Mouse (Mus musculus): ENCODE results near the gene Spred1. TPM values are rescaled to one million over a fixed set of nuclear protein-coding genes. Genes with fewer than 3 reads are reported as not detected.

Spred1 gene
- polyA plus RNA-seq, 1 experiment from 2014 or later = 3.7 TPM

DNA sequence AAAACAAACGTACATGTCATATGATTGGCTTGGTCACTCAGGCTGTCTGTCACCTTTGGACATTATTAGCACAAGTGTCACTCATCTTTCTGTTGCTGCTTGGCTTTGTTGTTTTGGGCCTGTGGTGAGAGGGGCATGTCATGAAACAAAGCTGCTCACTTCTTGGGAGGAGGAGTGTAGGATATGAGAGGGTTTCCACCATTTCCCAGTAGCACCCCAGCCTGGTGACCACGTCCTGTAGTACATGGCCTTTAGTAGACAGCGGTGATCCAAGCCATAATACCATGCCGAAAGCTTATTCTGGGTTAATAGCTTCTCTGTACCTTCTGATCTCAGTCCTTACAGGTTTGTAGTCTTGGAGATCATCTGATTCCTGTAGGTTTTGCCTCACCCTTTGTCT is 21.9 kb downstream of the Spred1 start:
- no peak for ATAC-seq (replicated peaks; ENCODE audit: extremely low read depth, insufficient read depth, low FRiP score)

DNA sequence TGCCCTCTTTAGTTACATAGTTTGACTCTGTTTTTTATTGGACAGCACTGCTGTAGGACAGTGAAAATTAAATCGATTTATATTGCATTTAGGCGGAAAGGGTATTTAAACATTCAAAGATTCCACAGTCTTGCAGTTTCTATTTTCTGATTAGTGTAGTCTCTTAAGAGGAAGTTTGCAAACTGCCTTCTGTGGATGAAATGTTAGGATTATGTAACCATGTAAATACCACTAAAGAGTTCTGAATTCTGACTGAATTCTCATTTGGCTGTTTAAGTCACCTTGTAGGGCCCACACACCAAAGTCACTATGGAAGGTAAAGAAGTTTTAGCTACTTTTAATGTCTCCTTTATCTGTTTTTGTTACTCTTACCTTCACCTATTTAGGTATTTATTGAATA is 24.9 kb downstream of the Spred1 start:
- ATAC-seq (replicated peaks; ENCODE audit: extremely low read depth, insufficient read depth, low FRiP score) = no peak
- WGBS = 94% methylated on average over 2 of the region's 2 CpGs
- H3K27ac ChIP-seq (ENCODE audit: low read length) = no peak overlapping the region

More for the DNA sequence above, 21.9 kb downstream of the Spred1 start:
- H3K4me2 ChIP-seq (ENCODE audit: low read depth, low read length) = no peak overlapping the region
- H3K9me3 ChIP-seq (replicated peaks; ENCODE audit: control insufficient read depth, low read length) = no peaks in the 10 kb centered on the region
- H3K9ac ChIP-seq (ENCODE audit: low read length) = no peak overlapping the region
- WGBS = 89% methylated on average over 4 of the region's 4 CpGs
- H3K4me3 ChIP-seq (ENCODE audit: low read length) = no peak overlapping the region
- H3K27me3 ChIP-seq (ENCODE audit: control insufficient read depth, insufficient read depth, low read length) = no peaks in the 10 kb centered on the region
- peaks cover 10% of the 10 kb centered on the region for H3K4me1 ChIP-seq (ENCODE audit: control insufficient read depth, insufficient read depth, low read length)
- H3K27ac ChIP-seq (ENCODE audit: low read length) = no peak overlapping the region
- H3K36me3 ChIP-seq (ENCODE audit: control insufficient read depth, insufficient read depth) = no peaks in the 10 kb centered on the region

DNA sequence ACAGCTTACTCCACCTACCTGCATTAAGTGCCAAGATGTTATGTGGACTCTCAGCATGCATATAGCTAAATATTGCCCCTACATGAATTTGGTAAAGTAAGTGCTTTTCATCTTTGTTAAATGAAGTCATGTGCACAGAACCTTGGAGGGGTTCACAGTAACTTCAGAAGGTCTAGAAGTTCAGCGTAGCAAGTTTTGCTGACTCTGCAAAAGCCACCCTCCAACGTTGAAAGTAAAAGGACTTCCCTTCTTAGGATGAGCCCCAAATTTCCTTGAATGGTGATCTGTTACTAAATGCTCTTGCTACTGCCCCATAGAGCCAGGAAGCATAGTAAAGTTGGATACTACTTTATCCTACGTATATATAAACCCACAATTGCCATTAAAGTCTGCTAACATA is 25.4 kb downstream of the Spred1 start:
- H3K27ac ChIP-seq (ENCODE audit: low read length) = no peak overlapping the region
- H3K4me1 ChIP-seq (ENCODE audit: control insufficient read depth, insufficient read depth, low read length) = no peaks in the 10 kb centered on the region
- no peak overlapping the region for H3K9ac ChIP-seq (ENCODE audit: low read length)
- no peak for ATAC-seq (replicated peaks; ENCODE audit: extremely low read depth, insufficient read depth, low FRiP score)
- no peaks in the 10 kb centered on the region for H3K36me3 ChIP-seq (ENCODE audit: control insufficient read depth, insufficient read depth)
- WGBS = 75% methylated on average over 3 of the region's 3 CpGs
- no peak overlapping the region for H3K4me3 ChIP-seq (ENCODE audit: low read length)
- no peaks in the 10 kb centered on the region for H3K27me3 ChIP-seq (ENCODE audit: control insufficient read depth, insufficient read depth, low read length)
- H3K9me3 ChIP-seq (replicated peaks; ENCODE audit: control insufficient read depth, low read length) = no peaks in the 10 kb centered on the region
- H3K4me2 ChIP-seq (ENCODE audit: low read depth, low read length) = no peak overlapping the region

More for the DNA sequence above, 24.9 kb downstream of the Spred1 start:
- Histone ChIP-seq H3K27me3 (ENCODE audit: control insufficient read depth, insufficient read depth, low read length) (no peaks in the 10 kb centered on the region), H3K9me3 (replicated peaks; ENCODE audit: control insufficient read depth, low read length) (no peaks in the 10 kb centered on the region), H3K4me3 (ENCODE audit: low read length) (no peak overlapping the region), H3K4me1 (ENCODE audit: control insufficient read depth, insufficient read depth, low read length) (no peaks in the 10 kb centered on the region), H3K4me2 (ENCODE audit: low read depth, low read length) (no peak overlapping the region), H3K9ac (ENCODE audit: low read length) (no peak overlapping the region), H3K36me3 (ENCODE audit: control insufficient read depth, insufficient read depth) (no peaks in the 10 kb centered on the region)

DNA sequence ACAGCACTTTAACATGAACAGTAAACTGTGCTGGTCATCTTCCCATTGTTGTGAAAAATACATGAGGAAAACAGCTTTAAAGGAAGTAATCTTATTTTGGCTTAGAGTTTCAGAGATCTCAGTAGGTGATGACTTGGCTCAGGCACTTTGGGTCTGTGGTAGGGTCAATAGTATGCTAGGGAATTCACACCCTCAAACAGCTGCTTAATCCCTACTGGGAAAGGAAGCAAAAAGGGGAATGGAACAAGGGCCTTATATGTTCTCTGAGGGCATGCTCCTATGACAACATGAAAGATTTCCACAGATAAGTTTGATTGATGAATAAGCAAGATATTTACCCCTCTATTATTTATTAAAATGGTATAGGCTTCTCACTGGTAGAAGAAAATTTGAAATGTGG is 31.0 kb downstream of the Spred1 start:
- no peak overlapping the region for H3K4me3 ChIP-seq (ENCODE audit: low read length)
- no peaks in the 10 kb centered on the region for H3K27me3 ChIP-seq (ENCODE audit: control insufficient read depth, insufficient read depth, low read length)
- no peak for ATAC-seq (replicated peaks; ENCODE audit: extremely low read depth, insufficient read depth, low FRiP score)
- no peak overlapping the region for H3K9ac ChIP-seq (ENCODE audit: low read length)
- H3K9me3 ChIP-seq (replicated peaks; ENCODE audit: control insufficient read depth, low read length) = no peaks in the 10 kb centered on the region
- H3K4me2 ChIP-seq (ENCODE audit: low read depth, low read length) = no peak overlapping the region
- 0 out of 2 replicates have a peak, but pooled peaks cover 3% of the 10 kb centered on the region for H3K36me3 ChIP-seq (ENCODE audit: control insufficient read depth, insufficient read depth)
- H3K27ac ChIP-seq (ENCODE audit: low read length) = no peak overlapping the region
- H3K4me1 ChIP-seq (ENCODE audit: control insufficient read depth, insufficient read depth, low read length) = no peaks in the 10 kb centered on the region

DNA sequence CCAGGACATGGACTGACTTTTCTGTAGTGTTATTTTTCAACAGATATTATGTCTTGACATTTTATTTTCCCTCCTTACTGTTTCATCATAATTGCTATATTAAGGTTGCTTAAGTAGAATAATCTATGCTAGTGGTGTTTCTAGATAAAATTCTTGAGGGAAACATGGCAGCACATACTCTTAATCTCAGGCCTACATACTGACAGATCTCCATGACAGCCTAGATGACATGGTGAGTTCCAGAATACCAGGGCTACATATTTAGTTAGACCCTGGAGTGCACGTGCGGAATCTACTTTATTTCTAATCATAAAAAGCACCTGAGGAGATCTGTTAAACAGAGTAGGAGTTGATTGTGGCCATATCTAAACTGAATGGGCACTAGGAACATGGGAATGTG is 47.2 kb downstream of the Spred1 start:
- ATAC-seq (replicated peaks; ENCODE audit: extremely low read depth, insufficient read depth, low FRiP score) = no peak
- no peak overlapping the region for H3K9ac ChIP-seq (ENCODE audit: low read length)

DNA sequence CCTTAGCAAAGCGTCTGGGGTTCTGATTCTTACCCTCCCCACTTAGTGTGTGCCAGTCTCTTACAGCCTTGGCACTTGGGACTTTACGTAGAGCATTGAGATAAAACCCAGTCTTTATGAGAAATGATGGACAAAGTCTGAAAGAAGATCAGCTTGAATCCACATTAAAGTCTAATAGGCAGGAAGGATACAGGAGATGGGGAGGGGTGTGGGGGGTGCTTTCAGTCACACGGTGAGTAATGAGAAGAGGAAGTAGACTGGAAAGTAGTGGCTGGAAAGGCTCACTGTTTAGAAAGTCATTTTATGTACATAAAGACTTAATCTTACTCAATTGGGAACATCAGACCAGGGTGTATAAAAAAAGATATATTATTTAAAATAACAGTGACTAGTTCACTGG is 47.9 kb downstream of the Spred1 start:
- H3K4me1 ChIP-seq (ENCODE audit: control insufficient read depth, insufficient read depth, low read length) = 0 out of 2 replicates have a peak, but pooled peaks cover 2% of the 10 kb centered on the region
- WGBS = 62% methylated on average over 3 of the region's 3 CpGs
- H3K27me3 ChIP-seq (ENCODE audit: control insufficient read depth, insufficient read depth, low read length) = no peaks in the 10 kb centered on the region
- H3K4me2 ChIP-seq (ENCODE audit: low read depth, low read length) = no peak overlapping the region
- peaks cover 5% of the 10 kb centered on the region; the same call in 1 of the 2 replicates for H3K36me3 ChIP-seq (ENCODE audit: control insufficient read depth, insufficient read depth)
- ATAC-seq (replicated peaks; ENCODE audit: extremely low read depth, insufficient read depth, low FRiP score) = no peak
- no peaks in the 10 kb centered on the region for H3K9me3 ChIP-seq (replicated peaks; ENCODE audit: control insufficient read depth, low read length)
- no peak overlapping the region for H3K4me3 ChIP-seq (ENCODE audit: low read length)
- H3K27ac ChIP-seq (ENCODE audit: low read length) = no peak overlapping the region
- H3K9ac ChIP-seq (ENCODE audit: low read length) = no peak overlapping the region

More for the DNA sequence above, 47.2 kb downstream of the Spred1 start:
- Histone ChIP-seq H3K27ac (ENCODE audit: low read length) (no peak overlapping the region), H3K27me3 (ENCODE audit: control insufficient read depth, insufficient read depth, low read length) (no peaks in the 10 kb centered on the region), H3K4me2 (ENCODE audit: low read depth, low read length) (no peak overlapping the region), H3K4me3 (ENCODE audit: low read length) (no peak overlapping the region), H3K9me3 (replicated peaks; ENCODE audit: control insufficient read depth, low read length) (no peaks in the 10 kb centered on the region), H3K36me3 (ENCODE audit: control insufficient read depth, insufficient read depth) (peaks cover 5% of the 10 kb centered on the region; the same call in 1 of the 2 replicates), H3K4me1 (ENCODE audit: control insufficient read depth, insufficient read depth, low read length) (0 out of 2 replicates have a peak, but pooled peaks cover 2% of the 10 kb centered on the region)
- WGBS = 51% methylated on average over 2 of the region's 2 CpGs

DNA sequence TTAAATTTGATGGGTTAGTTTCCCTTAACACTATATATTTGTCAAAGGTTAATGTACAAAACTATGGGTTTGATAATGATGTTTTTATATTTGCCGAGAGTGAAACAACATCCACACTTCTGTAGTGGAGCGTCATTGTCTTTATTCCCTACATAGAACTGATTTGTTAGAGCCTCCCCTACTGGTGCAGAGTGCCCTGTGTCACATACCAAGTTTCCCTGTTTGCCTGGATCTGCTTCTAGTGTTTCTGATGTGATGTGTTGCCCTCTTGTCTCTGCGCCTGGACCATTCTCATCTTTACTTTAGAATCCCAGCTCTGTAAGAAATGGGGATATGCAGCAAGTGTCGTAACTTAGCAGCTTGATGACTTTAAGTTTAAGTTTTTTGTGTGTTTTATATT is 51.8 kb downstream of the Spred1 start:
- H3K36me3 ChIP-seq (ENCODE audit: control insufficient read depth, insufficient read depth) = peaks cover 13% of the 10 kb centered on the region; the same call in 1 of the 2 replicates
- WGBS = 81% methylated on average over 4 of the region's 4 CpGs
- H3K4me1 ChIP-seq (ENCODE audit: control insufficient read depth, insufficient read depth, low read length) = 0 out of 2 replicates have a peak, but pooled peaks cover 2% of the 10 kb centered on the region
- no peak overlapping the region for H3K4me2 ChIP-seq (ENCODE audit: low read depth, low read length)
- no peak overlapping the region for H3K4me3 ChIP-seq (ENCODE audit: low read length)
- H3K27me3 ChIP-seq (ENCODE audit: control insufficient read depth, insufficient read depth, low read length) = no peaks in the 10 kb centered on the region
- H3K27ac ChIP-seq (ENCODE audit: low read length) = no peak overlapping the region
- H3K9ac ChIP-seq (ENCODE audit: low read length) = no peak overlapping the region
- H3K9me3 ChIP-seq (replicated peaks; ENCODE audit: control insufficient read depth, low read length) = no peaks in the 10 kb centered on the region
- ATAC-seq (replicated peaks; ENCODE audit: extremely low read depth, insufficient read depth, low FRiP score) = no peak

DNA sequence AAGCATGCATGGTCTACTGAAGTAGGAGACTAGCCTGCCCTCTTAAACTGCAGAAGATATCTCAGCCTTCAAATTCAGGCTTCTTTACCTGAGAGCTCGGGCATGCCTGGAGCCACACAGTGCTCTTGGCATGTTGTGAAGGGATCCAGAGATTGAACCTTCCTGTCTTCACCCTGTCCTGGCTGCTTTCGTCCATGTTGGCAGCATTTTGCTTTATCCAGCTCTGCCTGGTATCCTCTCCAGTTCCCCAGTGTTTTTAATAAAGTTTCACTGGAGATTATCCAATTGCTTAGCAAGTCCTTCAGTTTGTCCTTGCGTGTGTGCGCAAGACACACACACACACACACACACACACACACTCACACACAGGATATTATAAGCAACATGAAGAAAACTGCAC is 54.9 kb downstream of the Spred1 start:
- no peak overlapping the region for H3K9ac ChIP-seq (ENCODE audit: low read length)
- no peaks in the 10 kb centered on the region for H3K27me3 ChIP-seq (ENCODE audit: control insufficient read depth, insufficient read depth, low read length)
- WGBS = 80% methylated on average over 4 of the region's 4 CpGs
- H3K4me3 ChIP-seq (ENCODE audit: low read length) = no peak overlapping the region
- no peak overlapping the region for H3K4me2 ChIP-seq (ENCODE audit: low read depth, low read length)
- H3K4me1 ChIP-seq (ENCODE audit: control insufficient read depth, insufficient read depth, low read length) = no peaks in the 10 kb centered on the region
- peaks cover 16% of the 10 kb centered on the region; the same call in 1 of the 2 replicates for H3K36me3 ChIP-seq (ENCODE audit: control insufficient read depth, insufficient read depth)
- H3K9me3 ChIP-seq (replicated peaks; ENCODE audit: control insufficient read depth, low read length) = no peaks in the 10 kb centered on the region
- no peak for ATAC-seq (replicated peaks; ENCODE audit: extremely low read depth, insufficient read depth, low FRiP score)
- H3K27ac ChIP-seq (ENCODE audit: low read length) = no peak overlapping the region

DNA sequence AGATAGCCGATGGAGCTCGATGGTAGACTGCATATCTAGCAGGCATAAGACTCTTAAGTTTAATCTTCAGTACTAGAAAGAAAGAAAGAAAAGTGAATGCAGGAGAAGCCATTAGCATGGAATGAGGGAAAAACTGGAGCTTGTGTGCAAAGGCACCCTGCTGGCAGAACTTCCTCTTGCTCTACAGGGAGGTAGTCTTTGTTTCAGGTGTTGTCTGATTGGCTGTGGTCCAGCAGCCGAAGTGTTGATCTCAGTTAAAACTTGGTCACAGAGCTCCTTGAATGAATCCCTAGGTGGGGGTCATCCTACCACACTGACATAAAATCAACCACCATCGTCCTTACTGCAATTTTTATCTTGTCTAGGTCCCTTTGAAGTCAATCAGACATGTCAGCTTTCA is 55.8 kb downstream of the Spred1 start:
- ATAC-seq (replicated peaks; ENCODE audit: extremely low read depth, insufficient read depth, low FRiP score) = no peak
- Histone ChIP-seq H3K27me3 (ENCODE audit: control insufficient read depth, insufficient read depth, low read length) (no peaks in the 10 kb centered on the region), H3K9me3 (replicated peaks; ENCODE audit: control insufficient read depth, low read length) (no peaks in the 10 kb centered on the region), H3K27ac (ENCODE audit: low read length) (no peak overlapping the region), H3K36me3 (ENCODE audit: control insufficient read depth, insufficient read depth) (peaks cover 12% of the 10 kb centered on the region; the same call in 1 of the 2 replicates), H3K9ac (ENCODE audit: low read length) (no peak overlapping the region), H3K4me1 (ENCODE audit: control insufficient read depth, insufficient read depth, low read length) (no peaks in the 10 kb centered on the region), H3K4me3 (ENCODE audit: low read length) (no peak overlapping the region), H3K4me2 (ENCODE audit: low read depth, low read length) (no peak overlapping the region)
- WGBS = 59% methylated on average over 4 of the region's 4 CpGs

Measured in heart, embryonic 16.5 days (tissue).